Mouse (Mus musculus) kidney, postnatal 14 days (tissue): ENCODE measurements around the gene Arsb.
"Not testable (repeated sequence)": the region's sequence is repeated elsewhere in the genome, so short reads cannot be mapped to it uniquely, and the experiment has no call there.

Experiments
- DNase-seq: peaks from one replicate; pipeline ENCODE4 v3.0.0; 2022; ENCODE audit warnings: mixed read lengths

Gene Arsb

GRCm38 (mm10) chr13:93792945-93793642 is 21.7 kb downstream of the Arsb start:
- peak; percentile 80 for DNase-seq

- no peak for DNase-seq
Measured at GRCm38 (mm10) chr13:93793643-93794182, 22.3 kb downstream of the Arsb start.

GRCm38 (mm10) chr13:93797011-93797600 is 25.7 kb downstream of the Arsb start:
- DNase-seq: no peak

- DNase-seq: not testable (repeated sequence)
Measured at GRCm38 (mm10) chr13:93810311-93810710, 38.9 kb downstream of the Arsb start.

GRCm38 (mm10) chr13:93814081-93814480 is 42.7 kb downstream of the Arsb start:
- DNase-seq: no peak

GRCm38 (mm10) chr13:93814676-93815075 is 43.2 kb downstream of the Arsb start:
- DNase-seq: no peak

GRCm38 (mm10) chr13:93815128-93815527 is 43.7 kb downstream of the Arsb start:
- no peak for DNase-seq

GRCm38 (mm10) chr13:93816127-93816526 is 44.7 kb downstream of the Arsb start:
- DNase-seq: no peak

GRCm38 (mm10) chr13:93816688-93817331 is 45.4 kb downstream of the Arsb start:
- DNase-seq: no peak

- DNase-seq: no peak
Measured at GRCm38 (mm10) chr13:93820173-93820572, 48.7 kb downstream of the Arsb start.

GRCm38 (mm10) chr13:93822001-93822400 is 50.6 kb downstream of the Arsb start:
- DNase-seq: peak; percentile 54

- no peak for DNase-seq
Measured at GRCm38 (mm10) chr13:93825792-93826558, 54.5 kb downstream of the Arsb start.

GRCm38 (mm10) chr13:93827745-93828144 is 56.3 kb downstream of the Arsb start:
- no peak for DNase-seq

GRCm38 (mm10) chr13:93829565-93830293 is 58.3 kb downstream of the Arsb start:
- no peak for DNase-seq

GRCm38 (mm10) chr13:93830294-93830645 is 58.8 kb downstream of the Arsb start:
- DNase-seq: no peak

- DNase-seq: no peak
Measured at GRCm38 (mm10) chr13:93837481-93838225, 66.2 kb downstream of the Arsb start.

- DNase-seq: no peak
Measured at GRCm38 (mm10) chr13:93838431-93839136, 67.2 kb downstream of the Arsb start.

GRCm38 (mm10) chr13:93839137-93839630 is 67.8 kb downstream of the Arsb start:
- no peak for DNase-seq

- DNase-seq: no peak
Measured at GRCm38 (mm10) chr13:93839721-93840120, 68.3 kb downstream of the Arsb start.

- DNase-seq: no peak
Measured at GRCm38 (mm10) chr13:93840146-93840545, 68.7 kb downstream of the Arsb start.
